Mouse (Mus musculus): ENCODE measurements around the gene Trim6.

- TF ChIP-seq CTCF (IDR thresholded peaks at IDR 0.05; ENCODE audit: borderline replicate concordance, control insufficient read depth, extremely low read depth, insufficient read depth, low read length, poor library complexity): no peak
- TF ChIP-seq POLR2A (IDR thresholded peaks at IDR 0.05; ENCODE audit: control insufficient read depth, extremely low read depth, insufficient read depth, low read length, poor library complexity): no peak
Observed at GRCm38 (mm10) chr7:104218701-104219569, at the start of gene Trim6.
